Mouse (Mus musculus): Measurements from ENCODE around the gene Zhx3.

Zhx3 gene

DNA sequence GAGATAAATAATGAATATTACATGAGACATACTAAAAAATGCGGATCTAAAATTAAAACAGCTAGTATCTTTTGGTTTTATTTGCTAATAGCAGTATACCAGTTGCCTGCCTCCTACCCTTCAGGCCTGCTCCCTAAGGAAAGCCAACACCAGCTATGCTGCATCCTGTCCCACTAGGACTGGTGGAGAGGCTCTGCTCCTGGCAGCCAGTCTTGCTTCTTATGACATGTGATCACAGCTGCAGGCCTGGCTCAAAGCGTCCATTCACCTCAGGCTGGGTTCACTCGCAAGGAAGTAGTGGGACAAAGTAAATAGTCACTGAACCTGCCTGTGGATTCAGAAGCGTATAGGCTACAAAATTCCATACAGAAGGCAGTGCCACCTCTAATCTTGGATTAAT lies 11.1 kb upstream of the Zhx3 start:
- in situ Hi-C loops (cut with MboI), result loop anchor here (10.0 kb wide), 1 partner anchor 289 kb away; no protein-coding TSS in a partner anchor

DNA sequence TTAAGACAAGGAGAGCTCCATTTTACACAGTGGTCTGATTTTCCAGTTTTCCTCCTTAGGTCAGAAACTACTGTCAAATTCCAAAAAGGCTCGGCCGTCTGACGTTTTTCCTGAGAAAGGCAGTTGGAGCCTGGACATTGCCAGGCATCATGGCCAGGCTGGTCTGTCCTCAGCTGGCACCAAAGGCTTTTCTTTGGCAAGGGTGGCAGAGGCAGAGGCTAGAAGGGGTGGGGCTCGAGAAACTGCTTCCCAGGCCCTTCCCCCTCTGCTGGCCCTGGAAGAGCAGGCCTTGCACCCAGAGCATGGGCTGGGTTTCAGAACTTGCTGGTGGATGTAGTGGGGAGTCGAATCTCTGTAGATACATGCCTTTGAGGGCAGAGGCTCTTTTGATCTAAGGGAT lies 9.6 kb upstream of the Zhx3 start:
- in situ Hi-C loops (cut with MboI), result loop anchor here (10.0 kb wide), 1 partner anchor 288 kb away; no protein-coding TSS in a partner anchor

DNA sequence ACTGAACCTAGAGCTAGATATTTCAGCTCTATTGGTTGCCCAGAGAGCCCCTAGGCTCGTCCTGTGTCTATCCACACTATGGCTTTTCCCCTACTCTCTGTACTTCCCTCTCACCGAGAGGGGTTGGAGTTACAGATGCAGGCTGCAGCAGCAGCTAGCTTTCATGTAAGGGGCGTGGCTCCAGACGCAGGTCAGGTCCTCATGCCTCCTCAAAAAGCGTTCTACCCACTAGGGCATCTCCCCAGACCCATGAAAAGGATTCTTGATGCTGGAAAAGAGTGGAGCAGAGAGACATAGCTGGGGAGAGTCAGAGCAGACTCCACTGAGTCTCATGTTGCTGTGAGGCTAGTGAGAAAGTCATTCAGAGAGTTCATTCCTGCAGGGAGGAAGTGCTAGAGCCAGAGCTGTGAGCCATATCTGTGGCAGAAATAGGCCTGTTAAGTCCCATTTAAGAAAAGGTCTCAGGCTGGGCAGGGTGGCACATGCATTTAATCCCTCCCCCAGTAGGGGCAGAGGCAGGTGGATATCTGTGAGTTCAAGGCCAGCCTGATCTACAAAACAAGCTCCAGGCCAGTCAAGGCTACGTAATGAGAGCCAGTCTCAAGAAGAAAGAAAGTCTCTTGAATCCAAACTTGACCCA lies 8.8 kb upstream of the Zhx3 start:
- in situ Hi-C loops (cut with MboI), result loop anchor here (10.0 kb wide), 1 partner anchor 287 kb away; no protein-coding TSS in a partner anchor

DNA sequence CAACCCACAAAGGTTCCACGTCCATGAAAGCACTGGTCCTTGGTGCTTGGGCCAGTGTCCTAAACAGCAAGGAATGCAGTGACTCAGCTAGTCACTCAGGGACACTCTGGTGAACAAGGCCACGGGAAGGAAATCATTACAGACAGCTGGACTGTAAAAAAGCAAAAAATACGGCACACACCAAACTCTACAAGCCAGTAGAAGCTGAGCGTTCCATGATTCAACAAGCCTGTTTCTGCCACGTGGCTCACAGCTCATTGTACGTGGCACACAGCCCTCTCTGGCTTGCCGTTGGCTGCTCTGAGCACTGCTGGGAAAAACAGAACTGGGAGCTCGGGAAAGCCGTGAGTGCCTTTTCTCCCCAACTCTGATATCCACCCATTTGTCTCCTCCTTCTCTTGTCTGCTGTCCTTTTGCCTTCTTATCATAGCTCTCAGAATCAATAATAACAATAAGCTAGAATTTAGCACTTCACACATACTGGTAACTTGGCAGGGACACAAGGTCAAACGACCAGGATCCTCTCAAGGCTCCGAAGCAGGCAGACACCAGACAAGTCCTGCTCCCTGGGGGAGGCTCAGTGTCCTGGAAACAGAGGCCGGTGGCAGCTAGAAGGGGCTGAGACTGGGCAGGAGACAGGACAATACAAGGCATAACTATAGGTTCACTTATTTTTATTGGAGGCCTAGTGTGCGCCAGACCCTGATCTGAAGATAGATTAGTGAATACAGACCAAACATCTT lies 7.8 kb upstream of the Zhx3 start, which contains the start of gene Lpin3:
Gene Lpin3 (plus strand): TSS at position 218 of the 743 bp plus-strand sequence.
- in situ Hi-C loops (cut with MboI), result loop anchor here (10.0 kb wide), 1 partner anchor 286 kb away; no protein-coding TSS in a partner anchor

DNA sequence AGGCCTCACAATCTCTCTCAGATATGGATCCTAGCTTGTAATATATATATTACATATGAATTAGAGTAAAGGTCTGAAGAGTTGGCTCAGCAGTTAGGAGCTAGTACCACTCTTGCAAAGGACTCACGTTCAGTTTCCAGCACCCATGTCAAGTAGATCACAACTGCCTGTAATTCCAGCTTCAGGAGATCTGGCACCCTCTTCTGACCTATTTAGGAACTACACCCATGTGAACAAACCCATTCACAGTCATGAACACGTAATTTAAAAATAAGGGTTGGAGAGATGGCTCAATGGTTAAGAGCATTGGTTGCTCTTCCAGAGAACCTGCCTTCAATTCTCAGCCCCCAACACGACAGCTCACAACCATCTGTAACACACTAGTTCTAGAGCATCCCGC lies 3.3 kb upstream of the Zhx3 start:
- in situ Hi-C loops (cut with MboI), result loop anchor here (10.0 kb wide), 1 partner anchor 151 kb away; no protein-coding TSS in a partner anchor

DNA sequence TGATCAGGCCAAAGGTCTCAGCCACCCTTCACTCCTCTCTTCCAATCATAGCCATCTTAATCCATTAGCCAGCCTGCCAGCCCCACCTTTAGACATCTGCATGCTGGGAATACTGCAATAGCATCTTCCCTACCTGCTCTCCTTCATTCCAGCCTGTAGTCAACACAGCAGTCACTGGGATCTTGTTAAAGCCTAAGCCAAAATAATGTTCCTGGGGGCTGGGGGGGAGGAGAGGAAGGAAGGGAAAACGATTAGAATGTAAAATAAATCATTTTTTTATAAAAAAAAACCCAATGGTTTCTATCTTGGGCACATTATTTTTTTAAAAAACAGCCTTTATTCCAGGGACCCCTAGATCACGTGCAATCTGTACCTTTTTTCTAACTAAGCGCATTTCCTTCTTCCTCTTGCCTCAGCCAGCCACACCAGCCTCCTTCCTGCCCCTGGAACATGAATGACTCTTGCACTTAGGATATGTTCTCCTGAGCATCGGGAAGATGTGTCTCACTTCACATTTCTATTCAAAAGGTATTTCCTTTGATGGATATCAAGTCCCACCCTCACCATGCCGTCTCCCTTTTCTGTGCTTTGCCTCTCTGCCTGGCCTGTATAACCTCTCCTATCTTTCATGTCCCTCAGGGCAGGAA lies 1.6 kb upstream of the Zhx3 start:
- in situ Hi-C loops (cut with MboI), result loop anchor here (10.0 kb wide), 1 partner anchor 150 kb away; no protein-coding TSS in a partner anchor

DNA sequence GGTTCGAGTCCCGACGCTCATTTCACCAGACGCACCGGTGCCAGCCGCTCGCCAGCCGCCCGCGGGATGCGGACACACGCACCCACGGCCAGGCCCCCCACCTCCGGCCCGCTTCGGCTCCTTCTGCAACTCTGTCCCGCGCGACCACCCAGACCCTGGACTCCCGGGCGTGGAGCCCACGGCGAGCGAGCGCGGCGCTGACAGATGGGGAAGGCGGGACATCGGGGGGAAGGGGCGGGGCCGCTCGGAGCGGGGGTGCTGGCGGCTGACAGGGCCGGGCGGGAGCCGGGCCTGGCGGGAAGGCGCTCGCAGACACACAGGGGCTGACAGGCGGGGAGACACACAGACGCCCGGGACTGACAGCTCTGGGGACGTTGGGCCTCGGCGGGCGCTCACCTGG lies 403 bp downstream of the Zhx3 start:
- in situ Hi-C loops (cut with MboI), result loop anchor here (10.0 kb wide), 1 partner anchor 148 kb away; no protein-coding TSS in a partner anchor

DNA sequence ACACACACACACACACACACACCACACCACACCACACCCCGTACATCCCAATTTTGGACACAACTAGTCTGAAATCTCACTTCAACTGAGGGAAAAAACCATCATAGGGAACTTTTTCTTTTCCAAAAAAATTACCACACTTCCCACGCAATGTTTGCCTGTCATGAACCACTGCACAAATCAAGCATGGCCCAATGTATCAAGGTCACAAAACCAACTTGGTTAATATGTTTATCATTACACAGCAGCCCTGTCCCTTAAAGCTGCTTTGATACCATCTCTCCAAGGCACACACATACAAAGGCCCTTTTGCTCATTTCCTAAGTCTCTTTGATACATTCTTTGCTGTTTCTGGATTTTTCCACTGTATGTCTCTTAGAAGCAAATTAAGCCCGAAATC lies 1.5 kb downstream of the Zhx3 start:
- in situ Hi-C loops (cut with MboI), result loop anchor here (10.0 kb wide), 1 partner anchor 147 kb away; no protein-coding TSS in a partner anchor

DNA sequence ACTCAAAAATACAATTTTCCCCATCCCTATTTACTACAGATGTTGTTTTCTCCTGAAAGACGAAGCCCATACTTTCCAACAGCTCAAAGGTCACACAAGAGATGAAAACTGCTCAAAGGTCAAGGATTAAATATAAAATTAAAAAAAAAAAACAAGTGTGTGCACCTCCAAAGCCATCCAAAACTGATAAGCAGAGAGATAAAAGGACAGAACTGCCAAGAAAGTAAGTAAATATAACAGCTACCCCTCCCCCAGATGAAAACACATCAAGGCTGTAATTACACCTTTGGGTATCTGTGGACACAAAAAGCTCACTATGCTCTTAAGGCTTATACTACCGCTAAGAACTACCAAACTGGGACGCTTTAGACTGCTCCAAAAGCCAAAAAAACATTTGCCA lies 3.4 kb downstream of the Zhx3 start:
- in situ Hi-C loops (cut with MboI), result no loop called here

DNA sequence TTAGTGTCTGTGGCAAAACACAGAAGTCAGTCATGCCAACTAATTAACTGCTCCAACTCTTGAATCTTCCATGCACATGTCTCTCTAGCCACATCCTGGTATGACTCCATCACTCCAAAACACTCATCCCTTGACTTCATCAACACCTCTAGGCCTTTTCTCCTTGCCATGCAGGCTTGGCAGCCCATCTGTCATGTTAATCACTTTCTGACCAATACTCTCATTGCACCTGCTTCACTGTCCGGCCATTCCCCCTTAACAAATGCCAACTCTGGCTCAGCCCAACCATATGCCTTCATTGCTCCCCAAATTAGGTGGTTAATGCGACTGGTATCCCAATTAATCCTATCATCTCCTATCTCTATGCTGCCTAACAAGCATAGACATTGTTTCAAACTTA lies 7.5 kb downstream of the Zhx3 start:
- in situ Hi-C loops (cut with MboI), result no loop called here

DNA sequence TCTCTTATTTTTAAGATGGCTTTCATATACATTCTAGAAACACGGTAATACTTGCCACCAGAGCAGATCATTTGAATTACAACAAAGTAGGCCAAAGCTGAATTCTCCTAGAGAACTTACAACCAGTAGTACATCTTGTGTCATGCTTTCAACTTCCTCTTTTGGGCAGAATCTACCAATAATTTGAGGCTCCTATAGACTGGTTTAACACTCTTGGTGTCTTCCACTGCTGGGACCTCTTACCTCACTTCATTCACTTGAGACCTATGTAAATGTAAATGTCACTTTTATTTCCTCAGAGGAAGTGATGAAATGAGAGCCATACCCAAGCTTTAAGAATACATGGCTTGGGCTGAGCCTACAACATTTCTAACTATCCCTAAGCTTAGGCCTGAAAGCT lies 8.7 kb downstream of the Zhx3 start:
- in situ Hi-C loops (cut with MboI), result no loop called here

DNA sequence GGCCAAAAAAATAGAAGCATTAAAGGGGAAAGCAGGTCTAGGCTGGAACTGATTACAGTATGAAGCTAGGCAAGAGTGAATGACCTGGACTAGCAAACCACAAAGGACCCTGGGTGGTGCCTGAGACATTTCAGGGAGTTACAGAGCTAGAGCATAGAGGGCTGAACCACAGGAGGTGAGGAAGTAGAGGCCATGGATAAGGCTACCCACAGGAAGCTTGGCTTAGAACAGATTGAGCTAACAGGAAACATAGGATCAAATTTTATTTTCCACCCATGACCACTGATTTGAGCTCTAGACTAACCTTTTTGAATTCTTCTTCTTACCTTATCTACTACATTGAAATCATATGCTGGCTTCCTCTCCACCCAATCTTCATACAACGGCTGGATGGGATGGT lies 12.4 kb downstream of the Zhx3 start:
- in situ Hi-C loops (cut with MboI), result no loop called here

DNA sequence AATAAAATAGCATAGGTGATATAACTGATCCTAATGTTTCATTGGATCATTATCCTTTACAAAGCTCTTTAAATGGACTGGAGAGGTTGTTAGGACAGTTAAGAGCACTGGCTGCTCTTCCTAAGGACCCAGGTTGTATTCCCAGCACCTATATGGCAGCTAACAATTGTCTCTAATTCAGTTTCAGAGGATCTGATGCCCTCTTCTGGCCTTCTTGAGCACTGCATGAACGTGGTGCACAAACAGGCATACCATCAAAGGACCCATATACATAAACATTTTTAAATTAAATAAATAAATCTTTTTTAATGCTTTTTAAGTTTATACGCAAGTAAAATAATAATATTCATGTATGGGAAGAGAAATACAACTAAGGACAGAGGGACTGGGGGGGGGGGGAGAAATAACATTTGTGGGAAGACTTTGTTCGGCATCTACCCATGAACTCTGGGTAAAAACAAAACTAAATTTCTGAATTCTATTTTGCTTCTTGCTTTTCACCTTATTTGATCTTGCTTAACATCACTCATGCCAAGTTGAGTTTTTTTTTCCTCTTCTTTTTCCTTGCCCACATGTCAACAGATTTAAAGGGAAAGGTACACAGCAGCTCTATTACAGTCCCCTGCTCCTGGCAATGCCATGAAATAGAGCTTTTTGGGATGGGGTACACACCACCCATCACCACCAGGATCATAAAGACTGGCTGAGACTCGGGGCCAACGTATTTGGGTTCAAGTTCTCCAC lies 16.3 kb downstream of the Zhx3 start:
- in situ Hi-C loops (cut with MboI), result no loop called here

DNA sequence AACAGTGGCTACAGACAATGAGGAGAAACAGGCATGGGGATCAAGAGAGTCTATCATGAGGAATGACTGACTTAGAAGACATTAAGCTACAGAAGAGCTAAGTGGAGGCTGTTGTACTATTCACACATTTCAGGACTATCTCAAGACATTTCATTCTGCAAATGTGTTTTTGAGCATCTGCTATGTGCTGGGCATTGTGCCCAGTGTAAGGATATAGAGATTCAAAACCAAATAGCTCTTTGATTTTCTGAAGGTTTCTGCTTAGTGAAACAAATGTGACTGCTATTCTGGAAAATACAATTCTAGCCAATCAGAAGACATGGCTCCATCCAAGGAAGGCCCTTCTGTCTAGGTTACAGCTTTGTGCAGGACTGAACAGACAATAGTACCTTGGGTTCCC lies 18.1 kb downstream of the Zhx3 start:
- in situ Hi-C loops (cut with MboI), result no loop called here

DNA sequence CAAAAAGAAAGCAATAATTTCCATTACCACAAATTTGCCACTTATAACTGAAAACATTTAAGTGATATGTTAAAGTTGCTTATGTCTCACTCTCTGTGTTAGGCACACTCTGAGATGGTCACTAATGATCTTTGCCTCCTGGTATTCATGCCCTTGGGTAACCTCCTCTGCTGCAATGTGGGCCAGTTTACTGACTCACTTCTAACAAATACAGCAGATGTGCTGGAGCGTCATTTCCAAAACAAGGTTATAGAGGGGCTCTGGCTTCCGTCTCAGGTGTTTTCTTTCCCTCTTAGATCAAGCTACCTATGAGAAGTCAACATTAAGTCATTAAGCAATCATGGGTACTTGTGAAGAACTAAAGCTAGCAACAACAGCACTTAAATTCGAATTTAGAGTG lies 22.4 kb downstream of the Zhx3 start:
- in situ Hi-C loops (cut with MboI), result no loop called here

DNA sequence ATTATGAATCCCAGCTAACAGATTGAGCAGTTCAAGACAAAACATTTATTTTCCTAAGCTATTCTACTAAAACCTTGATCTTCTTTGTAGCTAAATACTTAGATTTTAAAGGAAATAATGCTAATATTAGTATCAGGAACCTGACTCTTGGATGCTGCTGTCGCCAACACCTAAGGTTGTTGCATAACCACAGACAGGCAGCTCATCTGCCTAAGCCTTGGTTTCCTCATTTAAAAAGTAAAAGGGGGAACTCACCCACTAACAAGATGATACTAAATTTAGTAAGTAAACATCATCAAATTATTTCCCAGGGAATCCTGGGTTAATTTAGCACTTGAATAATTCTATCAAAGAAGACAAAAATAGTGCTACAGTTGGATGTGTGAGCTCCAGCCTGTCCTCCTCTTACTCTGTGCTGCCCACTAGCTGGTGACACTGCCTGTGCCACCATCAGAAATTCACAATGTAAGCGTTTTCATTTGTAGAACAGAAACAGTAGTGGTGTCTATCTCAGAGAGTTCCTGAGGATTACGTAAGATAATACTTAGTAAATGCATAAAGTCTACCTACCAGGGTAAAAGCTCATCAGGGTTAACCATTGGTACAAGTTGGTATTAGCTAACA lies 23.1 kb downstream of the Zhx3 start:
- in situ Hi-C loops (cut with MboI), result no loop called here

DNA sequence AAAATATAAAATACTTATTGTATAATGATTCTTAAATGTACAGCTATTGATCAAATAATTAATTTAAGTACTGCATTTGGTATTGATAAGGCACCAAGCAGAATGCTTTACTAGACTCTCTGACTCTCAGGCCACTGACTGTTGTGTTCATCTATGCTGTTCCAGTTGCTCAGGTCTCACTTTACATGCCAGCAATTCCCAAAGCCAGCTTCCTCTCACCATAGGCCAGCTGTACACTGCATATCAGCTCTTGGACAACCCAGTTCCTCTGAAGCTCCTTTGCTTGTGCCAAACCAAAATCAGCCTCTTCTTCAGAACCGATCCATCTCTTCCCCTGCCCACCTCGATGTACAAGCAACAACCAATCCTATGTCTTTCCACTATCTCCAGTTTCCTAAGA lies 24.6 kb downstream of the Zhx3 start:
- in situ Hi-C loops (cut with MboI), result no loop called here

DNA sequence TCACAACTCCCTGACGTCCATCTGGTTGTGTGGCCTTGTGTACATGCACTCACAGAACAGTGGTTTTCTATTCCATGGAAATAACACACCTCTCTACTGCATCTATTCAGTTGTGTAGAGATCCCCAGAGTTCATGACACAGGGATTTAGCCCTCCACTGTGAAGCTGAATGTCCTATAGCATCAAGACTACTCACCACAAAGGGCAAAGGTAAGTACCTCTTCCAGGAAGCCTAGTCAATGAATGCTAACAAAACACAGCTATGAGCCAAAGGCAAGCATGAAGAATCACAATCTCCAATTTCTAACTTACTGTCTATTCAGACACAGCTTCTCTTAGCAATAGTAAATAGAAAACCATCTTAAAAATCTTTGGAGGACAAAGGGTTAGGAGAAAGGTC lies 25.1 kb downstream of the Zhx3 start:
- in situ Hi-C loops (cut with MboI), result no loop called here

DNA sequence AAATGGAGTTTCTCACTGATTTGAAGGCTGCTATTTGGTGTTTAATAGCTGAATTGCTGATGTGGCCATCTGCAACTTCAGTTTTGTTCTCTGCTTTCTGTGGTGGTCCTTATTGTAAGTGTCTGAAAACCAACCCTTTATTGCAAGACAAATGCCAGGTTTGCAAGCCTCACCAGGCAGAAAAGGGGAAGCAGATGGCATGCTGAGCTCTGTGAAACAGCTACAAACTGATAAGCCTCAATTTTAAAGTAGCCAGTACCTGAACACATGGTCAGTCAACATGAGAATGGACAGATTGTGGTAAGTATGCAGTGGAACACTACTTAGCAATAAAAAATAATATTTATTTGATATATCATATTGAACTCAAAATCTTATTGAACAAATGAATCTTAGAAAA lies 32.0 kb downstream of the Zhx3 start:
- in situ Hi-C loops (cut with MboI), result no loop called here

DNA sequence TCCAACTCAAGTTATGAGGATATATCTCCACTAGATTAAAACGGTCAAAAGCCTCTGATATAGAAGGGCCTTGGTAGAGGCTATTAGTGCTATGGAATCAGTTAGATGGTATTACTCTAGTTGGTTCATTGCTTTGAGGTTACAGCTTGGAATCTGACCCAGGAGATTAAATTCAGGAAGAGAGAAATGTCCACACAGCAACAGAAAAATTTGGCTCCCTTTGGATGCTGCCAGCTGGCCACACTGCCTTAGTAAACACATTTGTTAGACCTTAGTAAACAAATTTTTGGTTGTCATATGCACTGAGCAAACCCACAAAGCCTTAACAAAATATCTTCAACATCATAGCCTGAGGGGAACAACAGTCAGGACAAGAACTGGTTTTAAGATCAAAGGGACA lies 62.0 kb downstream of the Zhx3 start:
- in situ Hi-C loops (cut with MboI), result no loop called here

DNA sequence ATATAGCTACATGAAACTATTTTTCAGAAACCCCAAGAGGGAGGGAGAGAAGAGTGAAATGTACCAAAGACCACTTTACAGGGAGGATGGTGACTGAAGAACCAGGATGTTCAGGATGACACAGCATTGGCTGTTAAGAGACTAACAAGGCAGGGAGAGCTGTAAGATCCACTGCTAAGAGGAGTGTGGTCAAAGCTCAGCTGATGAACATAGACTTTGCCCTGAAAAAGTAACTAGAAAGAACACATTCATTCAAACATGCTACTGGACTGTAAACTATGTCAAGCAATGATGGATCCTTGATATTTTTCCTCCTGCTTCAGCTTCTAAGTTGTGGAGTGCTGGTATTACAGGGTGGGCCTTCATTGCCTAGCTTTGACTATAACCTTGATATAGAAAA lies 62.4 kb downstream of the Zhx3 start:
- in situ Hi-C loops (cut with MboI), result no loop called here
